Mouse (Mus musculus) thymus, adult 2 months (tissue): ENCODE data around the gene Wwc2. TPM values are rescaled to one million over a fixed set of nuclear protein-coding genes. Genes with fewer than 3 reads are reported as not detected.

Experiments
- DNase-seq: peaks from one replicate; pipeline ENCODE4 v3.0.0; 2021
- H3K27ac ChIP-seq: fragments of 200-500 bp; 2 replicates; pipeline ENCODE4 v1.5.1; 2012; ENCODE audit warnings: low read length, control low read depth; ENCODE audit not compliant: control insufficient read depth, insufficient read depth
- H3K27me3 ChIP-seq: fragments of 200-500 bp; 2 replicates; pipeline ENCODE4 v1.6.1; 2012; ENCODE audit warnings: mild to moderate bottlenecking, low read length, moderate library complexity, mixed read lengths; ENCODE audit not compliant: control insufficient read depth, insufficient read depth
- H3K36me3 ChIP-seq: fragments of 200-500 bp; 2 replicates; pipeline ENCODE4 v1.6.1; 2012; ENCODE audit warnings: mild to moderate bottlenecking, low read length, moderate library complexity; ENCODE audit not compliant: control insufficient read depth, insufficient read depth
- H3K4me1 ChIP-seq: fragments of 200-500 bp; replicated peaks from 2 replicates; pipeline ENCODE4 v1.6.1; 2012; ENCODE audit warnings: low read length; ENCODE audit not compliant: control insufficient read depth, insufficient read depth
- H3K4me3 ChIP-seq: fragments of 200-500 bp; 2 replicates; pipeline ENCODE4 v1.5.1; 2012; ENCODE audit warnings: mild to moderate bottlenecking, low read length, control low read depth, moderate library complexity; ENCODE audit not compliant: control insufficient read depth, insufficient read depth
- CTCF ChIP-seq: fragments of 200-500 bp; IDR thresholded peaks from 2 replicates; pipeline ENCODE4 v1.5.1; 2012; ENCODE audit warnings: mild to moderate bottlenecking, control low read depth, low read length, moderate library complexity, borderline replicate concordance; ENCODE audit not compliant: control insufficient read depth, poor library complexity, insufficient read depth; ENCODE audit errors: extremely low read depth
- POLR2A ChIP-seq: fragments of 200-500 bp; IDR thresholded peaks from 2 replicates; pipeline ENCODE4 v1.6.1; 2012; ENCODE audit warnings: mild to moderate bottlenecking, low read length, control low read depth, moderate library complexity; ENCODE audit not compliant: control insufficient read depth, poor library complexity, insufficient read depth; ENCODE audit errors: extremely low read depth
- WGBS: fragments of 180-500 bp; shearing (Covaris S2); methylation state at CpG from one replicate; pipeline ENCODE4 v1.1.7; 2018; 5-methylcytosine and 5-hydroxymethylcytosine counted together
- polyA plus RNA-seq: library from polyadenylated mRNA; depleted of rRNA; stranded (reverse); fragments of >200 nt; gene quantifications from 2 replicates; pipeline ENCODE4 v1.2.3, GENCODE M21; 2012

Wwc2 gene
- polyA plus RNA-seq, 1 experiment: 2.0 TPM

DNA sequence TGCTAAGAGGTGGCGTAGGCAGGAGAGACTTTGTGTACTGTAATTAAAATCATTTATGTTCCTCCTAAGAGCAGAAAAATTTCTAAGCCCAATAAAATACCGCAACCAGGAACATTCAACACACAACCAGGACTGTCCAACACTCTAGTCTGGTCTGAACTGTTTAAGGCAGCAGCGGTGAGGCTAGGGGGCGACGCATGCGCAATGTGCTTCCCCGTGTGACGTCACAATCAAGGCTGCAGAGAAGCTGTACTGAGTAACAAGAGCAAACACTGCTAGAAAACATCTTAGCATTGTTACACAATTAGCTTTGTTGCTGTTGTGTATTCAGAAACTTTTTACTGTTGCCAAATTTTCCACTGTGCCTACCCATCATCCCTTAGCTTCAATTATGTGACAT, 18.2 kb upstream of the Wwc2 start:
- no peak overlapping the region for H3K27ac ChIP-seq
- no peaks in the 10 kb centered on the region for H3K4me1 ChIP-seq
- no peak for TF ChIP-seq POLR2A
- no peak for TF ChIP-seq CTCF
- 92% methylated on average over 8 of the region's 8 CpGs for WGBS
- H3K4me3 ChIP-seq: no peak overlapping the region
- no peaks in the 10 kb centered on the region for H3K36me3 ChIP-seq
- DNase-seq: no peak
- no peaks in the 10 kb centered on the region for H3K27me3 ChIP-seq

GRCm38 (mm10) chr8:48006869-48007268, 16.1 kb upstream of the Wwc2 start:
- H3K4me3 ChIP-seq: no peak overlapping the region
- WGBS: 79% methylated on average over 4 of the region's 4 CpGs

DNA sequence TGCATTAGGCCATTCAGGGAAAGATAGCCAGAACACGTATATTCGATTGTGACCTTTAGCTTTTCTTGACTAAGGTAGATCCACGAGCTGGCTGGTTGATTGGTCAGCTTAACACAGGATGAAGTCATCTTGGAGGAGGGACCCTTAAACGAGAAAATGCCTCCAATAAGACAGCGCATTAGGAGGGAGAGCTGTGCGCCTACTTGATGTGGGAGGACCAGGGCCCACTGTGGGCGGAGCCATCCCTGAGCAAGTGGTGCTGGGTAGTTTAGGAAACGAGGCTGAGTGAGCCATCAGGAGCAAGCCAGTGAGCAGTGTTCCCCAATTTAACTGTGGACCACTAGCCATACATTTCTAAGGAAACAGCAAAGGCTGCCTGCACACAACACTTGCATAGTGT, 11.8 kb upstream of the Wwc2 start:
- 95% methylated on average over 8 of the region's 8 CpGs for WGBS
- Histone ChIP-seq H3K27ac (no peak overlapping the region), H3K4me3 (no peak overlapping the region), H3K36me3 (no peaks in the 10 kb centered on the region), H3K4me1 (no peaks in the 10 kb centered on the region), H3K27me3 (no peaks in the 10 kb centered on the region)
- DNase-seq: no peak
- TF ChIP-seq CTCF (no peak), POLR2A (no peak)

More at GRCm38 (mm10) chr8:48006869-48007268, 16.1 kb upstream of the Wwc2 start:
- TF ChIP-seq POLR2A: no peak
- TF ChIP-seq CTCF: no peak
- H3K4me1 ChIP-seq: no peaks in the 10 kb centered on the region
- no peaks in the 10 kb centered on the region for H3K27me3 ChIP-seq
- H3K36me3 ChIP-seq: no peaks in the 10 kb centered on the region
- H3K27ac ChIP-seq: no peak overlapping the region
- no peak for DNase-seq

- H3K4me1 ChIP-seq: no peaks in the 10 kb centered on the region
- no peak overlapping the region for H3K4me3 ChIP-seq
- DNase-seq: no peak
- H3K27me3 ChIP-seq: no peaks in the 10 kb centered on the region
- 98% methylated on average over 6 of the region's 6 CpGs for WGBS
- TF ChIP-seq POLR2A (no peak), CTCF (no peak)
- H3K36me3 ChIP-seq: no peaks in the 10 kb centered on the region
- H3K27ac ChIP-seq: no peak overlapping the region
Observed at GRCm38 (mm10) chr8:48001395-48001794, 10.7 kb upstream of the Wwc2 start.

GRCm38 (mm10) chr8:47996712-47997111, 6.0 kb upstream of the Wwc2 start:
- H3K27me3 ChIP-seq: no peaks in the 10 kb centered on the region
- H3K4me3 ChIP-seq: no peak overlapping the region
- DNase-seq: no peak
- H3K27ac ChIP-seq: no peak overlapping the region
- WGBS: 95% methylated on average over 1 of the region's 1 CpGs
- no peak for TF ChIP-seq POLR2A
- no peak for TF ChIP-seq CTCF
- H3K4me1 ChIP-seq: no peaks in the 10 kb centered on the region
- no peaks in the 10 kb centered on the region for H3K36me3 ChIP-seq

DNA sequence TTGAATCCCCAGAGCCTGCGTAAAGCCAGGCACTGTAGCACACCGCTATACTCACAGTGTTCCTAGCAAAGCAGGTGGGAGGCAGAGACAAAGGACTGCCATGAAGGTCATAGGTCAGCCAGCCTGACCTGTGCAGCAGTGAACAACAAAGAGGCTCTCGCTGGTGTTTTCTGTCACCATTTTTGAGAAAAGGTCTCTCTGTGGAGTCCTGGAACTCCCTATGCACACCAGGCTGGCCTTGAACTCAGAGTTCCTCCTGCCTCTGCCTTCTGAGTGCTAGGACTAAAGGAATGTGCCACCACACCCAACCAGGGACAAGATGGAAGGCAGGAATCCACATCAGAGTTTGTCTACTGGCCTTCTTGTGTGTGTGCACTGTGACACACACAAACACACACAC, 5.4 kb upstream of the Wwc2 start:
- TF ChIP-seq CTCF (no peak), POLR2A (no peak)
- Histone ChIP-seq H3K4me3 (no peak overlapping the region), H3K36me3 (no peaks in the 10 kb centered on the region), H3K27ac (no peak overlapping the region), H3K4me1 (no peaks in the 10 kb centered on the region), H3K27me3 (peaks cover under 1% of the 10 kb centered on the region; the same call in 1 of the 2 replicates)
- 94% methylated on average over 3 of the region's 3 CpGs for WGBS
- no peak for DNase-seq

DNA sequence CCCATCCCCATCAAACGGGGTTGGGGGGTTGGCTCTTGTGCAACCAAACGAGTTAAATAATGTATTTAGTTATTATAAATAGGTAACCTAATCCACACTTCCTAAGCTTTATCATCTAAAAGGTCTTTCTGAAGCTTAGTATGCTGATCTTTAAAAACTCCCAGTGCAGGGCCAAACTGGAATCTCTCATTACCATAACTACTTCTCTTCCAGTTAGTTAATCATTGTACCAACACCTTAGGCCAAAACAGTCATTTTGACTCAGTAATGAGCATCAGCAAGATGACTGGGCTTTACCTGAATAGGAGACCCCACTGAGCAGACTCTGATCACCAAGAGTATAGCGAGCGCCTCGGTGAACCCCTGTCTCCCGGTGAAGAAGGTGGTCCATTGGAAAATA, 4.7 kb upstream of the Wwc2 start:
- Histone ChIP-seq H3K27ac (no peak overlapping the region), H3K36me3 (no peaks in the 10 kb centered on the region), H3K4me3 (no peak overlapping the region), H3K27me3 (peaks cover 3% of the 10 kb centered on the region; the same call in 1 of the 2 replicates), H3K4me1 (peaks cover 2% of the 10 kb centered on the region; the same call in 1 of the 2 replicates)
- 95% methylated on average over 6 of the region's 6 CpGs for WGBS
- no peak for TF ChIP-seq CTCF
- DNase-seq: no peak
